Mouse (Mus musculus): ENCODE data around the gene Tmod1.
A peak's percentile ranks its signal among the peaks of the same experiment; 100 is the strongest.

Tmod1 gene

DNA sequence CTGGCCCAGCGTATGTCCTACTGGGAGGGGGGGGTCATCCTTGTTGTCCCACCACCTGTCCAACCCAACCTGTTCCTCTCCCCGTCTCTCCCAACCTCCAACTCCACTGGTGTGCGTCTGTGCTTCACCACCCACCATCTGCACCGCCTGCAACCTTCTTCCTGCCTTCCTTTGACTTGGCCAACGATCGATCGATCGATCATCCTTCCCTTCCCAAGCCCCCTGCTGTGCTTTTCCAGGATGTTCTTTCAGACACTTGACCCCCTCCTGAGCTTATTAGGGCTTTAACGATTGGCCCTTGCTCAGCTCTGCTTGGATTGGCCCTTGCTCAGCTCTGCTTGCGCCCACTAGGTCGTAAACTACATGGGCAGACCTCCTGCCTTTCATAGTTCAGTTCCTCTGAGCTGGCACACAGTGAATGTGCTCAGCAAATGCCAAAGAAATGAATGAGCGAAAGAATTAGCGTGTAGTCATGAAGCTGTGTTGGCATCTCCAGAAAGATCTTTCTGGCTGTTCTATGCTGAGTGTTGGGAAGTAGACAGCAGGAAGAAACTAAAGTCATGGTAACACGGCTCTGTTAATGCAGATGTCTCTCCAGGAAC, 50.9 kb downstream of the Tmod1 start:
- no peak for DNase-seq (ENCODE audit: low read depth)

DNA sequence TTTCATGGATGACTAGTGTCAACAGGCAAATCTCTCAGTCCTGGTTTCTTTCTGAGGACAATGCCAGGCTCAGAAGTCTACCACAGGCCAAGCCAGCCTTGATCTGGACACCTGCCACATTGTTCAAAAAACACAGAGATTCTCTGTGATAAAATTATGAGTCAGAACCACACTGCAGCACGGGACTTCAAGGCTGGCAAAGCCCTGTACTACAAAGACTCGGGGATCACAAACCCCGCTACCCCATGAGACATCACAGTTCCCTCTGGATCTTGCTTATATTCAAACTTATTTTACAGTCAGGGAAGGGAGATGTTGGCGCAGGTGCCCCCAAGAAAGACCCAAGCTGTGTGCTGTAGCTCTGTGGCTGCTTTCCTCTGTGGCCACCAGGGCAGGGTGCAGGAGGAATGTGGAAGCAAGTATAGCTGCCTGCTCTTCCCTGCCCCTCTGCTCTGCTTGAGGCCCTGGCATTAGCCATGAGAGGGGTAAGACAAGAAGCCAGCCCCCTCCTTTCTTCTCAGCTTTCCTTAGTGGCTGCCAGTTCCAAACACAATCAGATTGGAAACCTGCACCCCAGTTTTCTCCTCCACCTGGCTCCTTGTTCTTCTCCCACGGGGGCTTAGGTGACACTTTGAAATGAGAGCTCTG, 53.8 kb downstream of the Tmod1 start:
- DNase-seq (ENCODE audit: low read depth), result peak; percentile 82

DNA sequence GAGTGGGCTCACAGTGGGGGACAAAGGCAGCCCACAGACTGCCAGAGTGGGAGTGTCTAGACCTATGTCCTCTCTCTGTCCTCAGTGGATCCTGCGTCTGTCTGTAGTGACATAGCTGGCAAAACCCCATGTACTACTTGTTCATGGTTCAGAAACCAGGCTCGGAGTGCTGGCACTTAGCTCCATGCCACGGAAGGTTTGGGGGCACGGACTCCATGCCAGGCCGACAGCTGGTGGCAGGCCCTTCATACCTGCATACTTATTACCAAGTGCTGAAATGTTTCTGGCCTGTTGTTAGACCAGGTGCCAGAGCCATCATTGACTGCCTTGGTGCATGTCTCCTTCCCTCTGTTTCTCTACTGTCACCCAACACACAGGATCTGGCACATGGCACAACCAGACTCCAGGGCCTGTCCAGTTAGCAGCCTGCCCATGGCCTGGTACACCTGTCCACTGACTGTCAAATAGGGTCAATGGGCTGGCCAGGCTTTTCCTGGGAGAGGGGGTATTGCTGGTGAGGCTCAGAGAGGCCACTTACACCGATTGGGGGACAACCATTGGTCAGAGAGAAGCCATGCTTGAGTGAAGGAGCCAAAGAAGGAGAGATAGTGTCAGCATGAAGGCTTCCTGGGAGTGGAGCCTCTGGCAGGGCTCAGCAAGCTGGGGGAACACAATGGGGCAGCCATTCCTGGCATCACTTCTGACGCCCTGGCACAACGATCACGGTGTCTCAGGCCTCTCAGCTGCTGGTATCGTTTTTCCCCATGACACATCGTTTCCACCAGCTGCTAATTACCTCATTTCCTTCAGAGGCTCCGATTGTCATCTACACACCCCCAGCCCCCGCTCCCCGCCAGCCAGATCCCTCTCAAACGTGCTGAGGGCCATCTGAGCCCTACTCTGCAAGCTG, 56.4 kb downstream of the Tmod1 start:
- peak; percentile 73 for DNase-seq (ENCODE audit: low read depth)

DNA sequence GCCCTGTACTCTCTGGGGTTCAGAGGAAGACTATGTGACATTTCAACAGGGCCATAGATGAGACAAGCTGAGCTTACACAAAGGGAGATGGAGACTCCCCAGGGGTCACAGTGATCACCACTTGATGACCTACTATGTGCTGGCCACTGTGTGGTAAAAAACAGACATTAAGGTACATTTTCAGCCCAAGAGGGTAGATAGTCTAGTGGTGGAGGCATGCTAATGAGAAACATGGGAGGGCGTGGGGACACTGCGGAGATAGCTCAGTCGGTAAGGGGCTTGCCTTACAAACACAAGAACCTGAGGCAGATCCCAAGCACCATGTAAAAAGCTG, 57.1 kb downstream of the Tmod1 start:
- DNase-seq (ENCODE audit: low read depth), result no peak

- no peak for DNase-seq (ENCODE audit: low read depth)
Measured at GRCm38 (mm10) chr4:46096546-46096945, 57.8 kb downstream of the Tmod1 start.

- peak; percentile 14 for DNase-seq (ENCODE audit: low read depth)
Measured at GRCm38 (mm10) chr4:46097591-46097990, 58.9 kb downstream of the Tmod1 start.

DNA sequence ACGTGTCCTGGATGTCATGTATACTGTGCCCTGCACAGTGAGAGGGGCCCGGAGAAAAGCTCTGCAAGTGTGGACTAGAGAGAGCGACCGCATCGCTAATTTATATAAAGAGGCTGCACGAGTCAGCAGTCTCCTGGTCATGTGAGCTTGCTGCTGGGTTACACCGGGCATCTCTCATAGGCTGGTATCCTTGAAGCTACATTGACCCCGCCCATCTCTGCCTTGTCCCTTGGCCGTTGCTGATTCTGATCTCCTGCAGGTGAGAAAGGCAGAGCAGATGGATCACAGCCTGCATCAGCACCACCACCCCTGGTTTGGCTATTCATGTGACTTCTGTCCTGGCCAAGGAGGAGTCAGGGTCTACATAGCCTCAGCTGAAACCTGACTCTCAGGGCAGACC, 60.4 kb downstream of the Tmod1 start:
- DNase-seq (ENCODE audit: low read depth), result no peak

DNA sequence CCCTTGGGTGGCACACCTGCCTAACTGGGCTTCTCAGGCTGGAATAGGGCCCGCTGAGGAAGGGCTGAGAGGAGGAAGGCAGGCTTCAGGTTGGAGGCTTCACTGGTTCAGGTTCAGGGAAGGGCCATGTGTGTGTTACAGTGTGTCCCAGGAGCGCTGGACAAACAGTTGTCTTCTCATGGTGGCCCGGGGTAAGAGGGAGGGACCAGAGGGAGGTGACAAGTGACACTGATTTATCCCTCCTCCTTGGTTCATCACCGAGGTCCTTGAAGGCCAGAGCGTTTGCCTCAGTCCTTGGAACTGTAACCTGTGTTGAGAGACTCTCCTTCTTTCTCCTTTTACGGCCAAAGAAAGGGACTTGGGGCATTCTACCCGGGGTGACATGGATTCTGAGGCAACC, 61.8 kb downstream of the Tmod1 start:
- DNase-seq (ENCODE audit: low read depth), result no peak

- DNase-seq (ENCODE audit: low read depth), result no peak
Measured at GRCm38 (mm10) chr4:46101211-46101711, 62.5 kb downstream of the Tmod1 start.

GRCm38 (mm10) chr4:46102078-46102769, 63.5 kb downstream of the Tmod1 start:
- peak; percentile 30 for DNase-seq (ENCODE audit: low read depth)

DNA sequence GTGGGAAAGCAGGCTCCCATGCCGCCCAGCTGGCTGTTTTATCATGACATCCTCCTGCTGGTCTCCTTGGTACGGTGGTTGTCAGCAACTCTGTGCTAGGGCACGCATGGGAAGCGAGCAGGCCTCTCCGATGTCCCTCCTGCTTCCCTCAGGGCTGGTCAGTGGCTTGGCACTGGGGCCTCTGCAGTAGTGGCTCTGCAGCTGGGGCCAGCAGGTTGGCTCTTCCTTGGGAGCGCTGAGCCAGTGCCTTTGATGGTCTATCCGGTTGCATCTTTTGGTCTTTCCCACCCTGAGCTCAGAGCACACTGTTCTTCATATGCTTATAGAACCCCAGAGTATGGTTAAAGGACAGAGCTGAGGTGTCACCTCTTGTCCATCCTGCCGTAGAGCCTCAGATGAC, 71.3 kb downstream of the Tmod1 start:
- no peak for DNase-seq (ENCODE audit: low read depth)

- no peak for DNase-seq (ENCODE audit: low read depth)
Measured at GRCm38 (mm10) chr4:46111361-46111760, 72.6 kb downstream of the Tmod1 start.

GRCm38 (mm10) chr4:46115308-46115707, 76.6 kb downstream of the Tmod1 start:
- DNase-seq (ENCODE audit: low read depth), result no peak

- no peak for DNase-seq (ENCODE audit: low read depth)
Measured at GRCm38 (mm10) chr4:46116544-46117175, 77.9 kb downstream of the Tmod1 start.

DNA sequence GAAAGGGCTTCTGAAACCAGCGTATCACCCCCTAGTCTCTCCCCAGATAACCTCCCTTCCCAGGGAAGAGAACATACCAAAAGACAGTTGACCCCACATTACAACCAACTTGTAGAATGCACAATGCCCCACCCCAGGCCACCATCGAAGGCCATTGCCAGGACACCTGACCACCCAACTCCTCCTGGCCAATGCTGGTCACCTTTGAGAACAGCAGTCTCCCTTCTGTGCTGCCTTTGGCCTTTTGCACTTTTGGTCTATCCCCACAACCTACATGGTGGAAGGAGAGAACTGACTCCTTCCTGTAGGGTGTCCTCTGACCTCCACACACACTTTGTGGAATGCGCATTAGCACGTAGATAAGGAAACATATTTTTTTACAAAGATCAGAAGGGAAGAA, 78.8 kb downstream of the Tmod1 start:
- no peak for DNase-seq (ENCODE audit: low read depth)

GRCm38 (mm10) chr4:46119514-46120094, 80.9 kb downstream of the Tmod1 start:
- DNase-seq (ENCODE audit: low read depth), result no peak

GRCm38 (mm10) chr4:46120767-46121166, 82.0 kb downstream of the Tmod1 start:
- no peak for DNase-seq (ENCODE audit: low read depth)

- DNase-seq (ENCODE audit: low read depth), result no peak
Measured at GRCm38 (mm10) chr4:46123358-46123757, 84.6 kb downstream of the Tmod1 start.

GRCm38 (mm10) chr4:46126541-46126940, 87.8 kb downstream of the Tmod1 start:
- DNase-seq (ENCODE audit: low read depth), result peak; percentile 78

- no peak for DNase-seq (ENCODE audit: low read depth)
Measured at GRCm38 (mm10) chr4:46129311-46130004, 90.7 kb downstream of the Tmod1 start.

- peak; percentile 62 for DNase-seq (ENCODE audit: low read depth)
Measured at GRCm38 (mm10) chr4:46130221-46130620, 91.5 kb downstream of the Tmod1 start.
